Mouse (Mus musculus): ENCODE data around the gene Slc26a11. TPM values are rescaled to one million over a fixed set of nuclear protein-coding genes. Genes with fewer than 3 reads are reported as not detected.
A peak's percentile ranks its signal among the peaks of the same experiment; 100 is the strongest.

Slc26a11 gene
- 5.0 and 6.0 TPM in 2 replicates for polyA plus RNA-seq (2014; fragmentation: Nextera tagmentation; extraction: Ambion mirVana)

- no peaks in the 10 kb centered on the region for H3K27me3 ChIP-seq (ENCODE audit: control insufficient read depth, insufficient read depth, low read length)
- H3K36me3 ChIP-seq (replicated peaks; ENCODE audit: control insufficient read depth, insufficient read depth), result no peaks in the 10 kb centered on the region; the same call in 1 of the 2 replicates
- WGBS, result 2% methylated on average over 39 of the region's 40 CpGs
- H3K4me1 ChIP-seq (replicated peaks; ENCODE audit: control insufficient read depth, insufficient read depth, low read length), result peaks cover 13% of the 10 kb centered on the region
- no peak within 1 kb of the TSS; the same call in 1 of the 2 replicates for H3K27ac ChIP-seq
- peak; percentile 72 for DNase-seq (ENCODE audit: low spot score)
- peak within 1 kb of the TSS; percentile 53 for H3K4me3 ChIP-seq (replicated peaks; ENCODE audit: low read length)
- peak within 1 kb of the TSS; percentile 78 for H3K4me2 ChIP-seq (replicated peaks)
- ATAC-seq (ENCODE audit: low FRiP score), result peak; percentile 92; the same call in 1 of the 2 replicates
- peak within 1 kb of the TSS; percentile 65 for H3K9ac ChIP-seq
- no peaks in the 10 kb centered on the region for H3K9me3 ChIP-seq (ENCODE audit: control insufficient read depth, low read length)
Observed at GRCm38 (mm10) chr11:119355443-119356385, at the start of gene Slc26a11, which contains the start of gene Sgsh. TSS of gene Slc26a11 (plus strand) at chr11:119355557. TSS of gene Sgsh (minus strand) at chr11:119355536.

- 0 out of 2 replicates have a peak, but pooled peaks cover 7% of the 10 kb centered on the region for H3K27me3 ChIP-seq (ENCODE audit: control insufficient read depth, insufficient read depth, low read length)
- DNase-seq (ENCODE audit: low spot score) (no peak), ATAC-seq (ENCODE audit: low FRiP score) (no peak)
- no peaks in the 10 kb centered on the region for H3K9me3 ChIP-seq (ENCODE audit: control insufficient read depth, low read length)
- H3K4me2 ChIP-seq (replicated peaks), result no peak overlapping the region
- no peaks in the 10 kb centered on the region for H3K36me3 ChIP-seq (replicated peaks; ENCODE audit: control insufficient read depth, insufficient read depth)
- no peak overlapping the region for H3K27ac ChIP-seq
- H3K4me3 ChIP-seq (replicated peaks; ENCODE audit: low read length), result no peak overlapping the region
- H3K9ac ChIP-seq, result no peak overlapping the region
- 65% methylated on average over 13 of the region's 13 CpGs for WGBS
- no peaks in the 10 kb centered on the region for H3K4me1 ChIP-seq (replicated peaks; ENCODE audit: control insufficient read depth, insufficient read depth, low read length)
Observed at GRCm38 (mm10) chr11:119306762-119307657, 48.3 kb upstream of the Slc26a11 start.

- Histone ChIP-seq H3K27ac (no peak within 1 kb of the TSS), H3K27me3 (ENCODE audit: control insufficient read depth, insufficient read depth, low read length) (0 out of 2 replicates have a peak, but pooled peaks cover 7% of the 10 kb centered on the region), H3K9me3 (ENCODE audit: control insufficient read depth, low read length) (no peaks in the 10 kb centered on the region), H3K4me3 (replicated peaks; ENCODE audit: low read length) (no peak within 1 kb of the TSS), H3K4me2 (replicated peaks) (no peak within 1 kb of the TSS), H3K9ac (0 out of 2 replicates have a peak within 1 kb of the TSS, but pooled peaks have one; percentile 20), H3K4me1 (replicated peaks; ENCODE audit: control insufficient read depth, insufficient read depth, low read length) (no peaks in the 10 kb centered on the region), H3K36me3 (replicated peaks; ENCODE audit: control insufficient read depth, insufficient read depth) (no peaks in the 10 kb centered on the region)
- DNase-seq (ENCODE audit: low spot score) (no peak), ATAC-seq (ENCODE audit: low FRiP score) (no peak)
- 58% methylated on average over 1 of the region's 1 CpGs for WGBS
Observed at GRCm38 (mm10) chr11:119307658-119307867, 47.8 kb upstream of the Slc26a11 start, which contains the start of gene Card14. TSS of gene Card14 (plus strand) at chr11:119307768.

GRCm38 (mm10) chr11:119307916-119308315 is 47.4 kb upstream of the Slc26a11 start:
- Histone ChIP-seq H3K9ac (0 out of 2 replicates have a peak overlapping the region, but pooled peaks have one; percentile 20), H3K9me3 (ENCODE audit: control insufficient read depth, low read length) (no peaks in the 10 kb centered on the region), H3K4me1 (replicated peaks; ENCODE audit: control insufficient read depth, insufficient read depth, low read length) (no peaks in the 10 kb centered on the region), H3K4me2 (replicated peaks) (no peak overlapping the region), H3K36me3 (replicated peaks; ENCODE audit: control insufficient read depth, insufficient read depth) (no peaks in the 10 kb centered on the region), H3K4me3 (replicated peaks; ENCODE audit: low read length) (no peak overlapping the region), H3K27me3 (ENCODE audit: control insufficient read depth, insufficient read depth, low read length) (0 out of 2 replicates have a peak, but pooled peaks cover 7% of the 10 kb centered on the region), H3K27ac (no peak overlapping the region)
- DNase-seq (ENCODE audit: low spot score) (no peak), ATAC-seq (ENCODE audit: low FRiP score) (no peak)
- WGBS, result 33% methylated on average over 11 of the region's 11 CpGs

GRCm38 (mm10) chr11:119310621-119311020 is 44.7 kb upstream of the Slc26a11 start:
- Histone ChIP-seq H3K36me3 (replicated peaks; ENCODE audit: control insufficient read depth, insufficient read depth) (no peaks in the 10 kb centered on the region), H3K9me3 (ENCODE audit: control insufficient read depth, low read length) (no peaks in the 10 kb centered on the region), H3K4me2 (replicated peaks) (no peak overlapping the region), H3K27me3 (ENCODE audit: control insufficient read depth, insufficient read depth, low read length) (0 out of 2 replicates have a peak, but pooled peaks cover 7% of the 10 kb centered on the region), H3K9ac (no peak overlapping the region), H3K27ac (no peak overlapping the region), H3K4me1 (replicated peaks; ENCODE audit: control insufficient read depth, insufficient read depth, low read length) (no peaks in the 10 kb centered on the region), H3K4me3 (replicated peaks; ENCODE audit: low read length) (no peak overlapping the region)
- ATAC-seq (ENCODE audit: low FRiP score) (no peak), DNase-seq (ENCODE audit: low spot score) (no peak)
- 11% methylated on average over 10 of the region's 10 CpGs for WGBS

- H3K4me1 ChIP-seq (replicated peaks; ENCODE audit: control insufficient read depth, insufficient read depth, low read length), result no peaks in the 10 kb centered on the region
- no peaks in the 10 kb centered on the region for H3K36me3 ChIP-seq (replicated peaks; ENCODE audit: control insufficient read depth, insufficient read depth)
- no peaks in the 10 kb centered on the region for H3K9me3 ChIP-seq (ENCODE audit: control insufficient read depth, low read length)
- ATAC-seq (ENCODE audit: low FRiP score) (no peak), DNase-seq (ENCODE audit: low spot score) (no peak)
- H3K9ac ChIP-seq, result no peak overlapping the region
- no peak overlapping the region for H3K4me2 ChIP-seq (replicated peaks)
- H3K4me3 ChIP-seq (replicated peaks; ENCODE audit: low read length), result no peak overlapping the region
- H3K27me3 ChIP-seq (ENCODE audit: control insufficient read depth, insufficient read depth, low read length), result 0 out of 2 replicates have a peak, but pooled peaks cover 7% of the 10 kb centered on the region
- H3K27ac ChIP-seq, result no peak overlapping the region
- 82% methylated on average over 17 of the region's 17 CpGs for WGBS
Observed at GRCm38 (mm10) chr11:119314252-119314936, 41.0 kb upstream of the Slc26a11 start.

- 86% methylated on average over 4 of the region's 4 CpGs for WGBS
Observed at GRCm38 (mm10) chr11:119316720-119317119, 38.6 kb upstream of the Slc26a11 start.

GRCm38 (mm10) chr11:119322521-119322920 is 32.8 kb upstream of the Slc26a11 start:
- Histone ChIP-seq H3K27ac (no peak overlapping the region), H3K36me3 (replicated peaks; ENCODE audit: control insufficient read depth, insufficient read depth) (no peaks in the 10 kb centered on the region), H3K27me3 (ENCODE audit: control insufficient read depth, insufficient read depth, low read length) (no peaks in the 10 kb centered on the region), H3K4me1 (replicated peaks; ENCODE audit: control insufficient read depth, insufficient read depth, low read length) (no peaks in the 10 kb centered on the region), H3K4me3 (replicated peaks; ENCODE audit: low read length) (no peak overlapping the region), H3K4me2 (replicated peaks) (no peak overlapping the region), H3K9me3 (ENCODE audit: control insufficient read depth, low read length) (no peaks in the 10 kb centered on the region), H3K9ac (no peak overlapping the region)
- DNase-seq (ENCODE audit: low spot score) (no peak), ATAC-seq (ENCODE audit: low FRiP score) (no peak)
- 85% methylated on average over 13 of the region's 13 CpGs for WGBS

More at GRCm38 (mm10) chr11:119316720-119317119, 38.6 kb upstream of the Slc26a11 start:
- Histone ChIP-seq H3K4me2 (replicated peaks) (no peak overlapping the region), H3K9me3 (ENCODE audit: control insufficient read depth, low read length) (no peaks in the 10 kb centered on the region), H3K27me3 (ENCODE audit: control insufficient read depth, insufficient read depth, low read length) (no peaks in the 10 kb centered on the region), H3K9ac (no peak overlapping the region), H3K4me3 (replicated peaks; ENCODE audit: low read length) (no peak overlapping the region), H3K36me3 (replicated peaks; ENCODE audit: control insufficient read depth, insufficient read depth) (no peaks in the 10 kb centered on the region), H3K4me1 (replicated peaks; ENCODE audit: control insufficient read depth, insufficient read depth, low read length) (no peaks in the 10 kb centered on the region), H3K27ac (no peak overlapping the region)
- ATAC-seq (ENCODE audit: low FRiP score) (no peak), DNase-seq (ENCODE audit: low spot score) (no peak)

Data from hindbrain, embryonic 14.5 days (tissue).